Mouse (Mus musculus): ENCODE measurements around the gene Prima1. TPM values are rescaled to one million over a fixed set of nuclear protein-coding genes. Genes with fewer than 3 reads are reported as not detected.
A peak's percentile ranks its signal among the peaks of the same experiment; 100 is the strongest.

The Prima1 gene
- polyA plus RNA-seq (2014; fragmentation: Nextera tagmentation; extraction: Ambion mirVana) = 1.8 and 2.7 TPM in 2 replicates

- Histone ChIP-seq H3K4me2 (ENCODE audit: low read length) (peak within 1 kb of the TSS; percentile 73), H3K4me3 (ENCODE audit: low read depth, low read length) (peak within 1 kb of the TSS; percentile 58), H3K27ac (ENCODE audit: low read depth) (peak within 1 kb of the TSS; percentile 66), H3K27me3 (replicated peaks; ENCODE audit: control insufficient read depth, insufficient read depth, low read length) (peaks cover 28% of the 10 kb centered on the region), H3K4me1 (replicated peaks; ENCODE audit: control insufficient read depth, insufficient read depth, low read length) (no peaks in the 10 kb centered on the region; the same call in 1 of the 2 replicates), H3K9me3 (ENCODE audit: control insufficient read depth, low read length) (no peaks in the 10 kb centered on the region), H3K9ac (ENCODE audit: low read length) (peak within 1 kb of the TSS; percentile 64), H3K36me3 (ENCODE audit: control insufficient read depth, insufficient read depth, low read length) (no peaks in the 10 kb centered on the region)
- ATAC-seq (replicated peaks; ENCODE audit: low FRiP score, low TSS enrichment, low read depth) = peak; percentile 82
- DNase-seq (ENCODE audit: low spot score) = peak; percentile 84
- under 1% methylated on average over 50 of the region's 54 CpGs for WGBS
Measured at GRCm38 (mm10) chr12:103242083-103242581, at the start of gene Prima1. Prima1 (minus strand) TSS chr12:103242150.

DNA sequence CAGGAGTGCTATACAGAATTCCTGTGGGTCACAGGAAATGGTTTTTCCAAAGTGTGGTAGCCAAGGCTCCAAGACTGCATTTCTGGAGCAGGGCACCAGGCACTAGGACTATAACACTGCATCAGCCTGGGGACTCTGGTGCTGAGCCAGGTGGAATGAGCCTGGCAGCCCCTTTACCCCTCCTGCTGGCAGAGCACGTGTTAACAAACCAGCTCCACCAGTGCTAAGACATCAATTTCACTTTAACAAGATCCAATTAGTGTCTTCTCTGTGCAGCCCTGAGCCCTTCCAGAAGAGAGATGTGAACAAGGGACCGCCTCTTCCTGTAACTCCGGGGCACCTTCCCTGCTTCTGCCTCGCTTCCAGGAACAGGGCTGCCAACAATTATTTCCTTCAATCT is 45.3 kb upstream of the Prima1 start:
- ATAC-seq (replicated peaks; ENCODE audit: low FRiP score, low TSS enrichment, low read depth) = no peak
- WGBS = 63% methylated on average over 4 of the region's 4 CpGs

DNA sequence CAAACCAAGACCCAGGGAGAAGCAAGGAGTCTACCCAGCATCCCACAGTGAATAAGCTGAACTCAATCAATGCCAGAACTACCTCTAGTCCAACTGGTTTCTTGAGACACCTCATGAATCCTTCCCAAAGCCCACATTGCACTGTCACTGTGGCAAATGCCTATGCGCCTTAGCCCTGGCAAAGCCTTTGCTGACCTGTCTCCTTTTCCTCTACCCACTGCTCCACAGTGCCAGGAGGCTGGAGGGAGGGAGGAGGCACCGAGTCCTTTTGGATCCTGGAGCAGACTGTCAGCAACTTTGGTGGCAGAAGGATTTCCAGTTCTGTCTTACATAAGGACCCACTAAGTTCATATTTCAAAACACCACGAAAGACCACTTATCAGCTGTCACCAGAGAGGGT is 41.5 kb upstream of the Prima1 start:
- DNase-seq (ENCODE audit: low spot score) (no peak), ATAC-seq (replicated peaks; ENCODE audit: low FRiP score, low TSS enrichment, low read depth) (no peak)
- Histone ChIP-seq H3K4me2 (ENCODE audit: low read length) (no peak overlapping the region), H3K36me3 (ENCODE audit: control insufficient read depth, insufficient read depth, low read length) (no peaks in the 10 kb centered on the region), H3K27me3 (replicated peaks; ENCODE audit: control insufficient read depth, insufficient read depth, low read length) (no peaks in the 10 kb centered on the region), H3K4me3 (ENCODE audit: low read depth, low read length) (no peak overlapping the region), H3K27ac (ENCODE audit: low read depth) (no peak overlapping the region), H3K9me3 (ENCODE audit: control insufficient read depth, low read length) (peaks cover 1% of the 10 kb centered on the region; the same call in 1 of the 2 replicates), H3K9ac (ENCODE audit: low read length) (no peak overlapping the region), H3K4me1 (replicated peaks; ENCODE audit: control insufficient read depth, insufficient read depth, low read length) (no peaks in the 10 kb centered on the region)
- whole genome bisulfite sequencing = 90% methylated on average over 3 of the region's 3 CpGs

More for the DNA sequence above, 45.3 kb upstream of the Prima1 start:
- H3K4me1 ChIP-seq (replicated peaks; ENCODE audit: control insufficient read depth, insufficient read depth, low read length) = no peaks in the 10 kb centered on the region
- no peak for DNase-seq (ENCODE audit: low spot score)
- no peak overlapping the region for H3K4me2 ChIP-seq (ENCODE audit: low read length)
- H3K9ac ChIP-seq (ENCODE audit: low read length) = no peak overlapping the region
- H3K36me3 ChIP-seq (ENCODE audit: control insufficient read depth, insufficient read depth, low read length) = no peaks in the 10 kb centered on the region
- H3K27ac ChIP-seq (ENCODE audit: low read depth) = no peak overlapping the region
- H3K4me3 ChIP-seq (ENCODE audit: low read depth, low read length) = no peak overlapping the region
- no peaks in the 10 kb centered on the region for H3K9me3 ChIP-seq (ENCODE audit: control insufficient read depth, low read length)
- no peaks in the 10 kb centered on the region for H3K27me3 ChIP-seq (replicated peaks; ENCODE audit: control insufficient read depth, insufficient read depth, low read length)

GRCm38 (mm10) chr12:103282936-103283335 is 41.0 kb upstream of the Prima1 start:
- Histone ChIP-seq H3K9me3 (ENCODE audit: control insufficient read depth, low read length) (peaks cover 6% of the 10 kb centered on the region), H3K36me3 (ENCODE audit: control insufficient read depth, insufficient read depth, low read length) (no peaks in the 10 kb centered on the region), H3K9ac (ENCODE audit: low read length) (no peak overlapping the region), H3K4me2 (ENCODE audit: low read length) (no peak overlapping the region), H3K27me3 (replicated peaks; ENCODE audit: control insufficient read depth, insufficient read depth, low read length) (no peaks in the 10 kb centered on the region), H3K27ac (ENCODE audit: low read depth) (no peak overlapping the region), H3K4me1 (replicated peaks; ENCODE audit: control insufficient read depth, insufficient read depth, low read length) (no peaks in the 10 kb centered on the region), H3K4me3 (ENCODE audit: low read depth, low read length) (no peak overlapping the region)
- DNase-seq (ENCODE audit: low spot score) (no peak), ATAC-seq (replicated peaks; ENCODE audit: low FRiP score, low TSS enrichment, low read depth) (no peak)
- WGBS = 68% methylated on average over 6 of the region's 6 CpGs

DNA sequence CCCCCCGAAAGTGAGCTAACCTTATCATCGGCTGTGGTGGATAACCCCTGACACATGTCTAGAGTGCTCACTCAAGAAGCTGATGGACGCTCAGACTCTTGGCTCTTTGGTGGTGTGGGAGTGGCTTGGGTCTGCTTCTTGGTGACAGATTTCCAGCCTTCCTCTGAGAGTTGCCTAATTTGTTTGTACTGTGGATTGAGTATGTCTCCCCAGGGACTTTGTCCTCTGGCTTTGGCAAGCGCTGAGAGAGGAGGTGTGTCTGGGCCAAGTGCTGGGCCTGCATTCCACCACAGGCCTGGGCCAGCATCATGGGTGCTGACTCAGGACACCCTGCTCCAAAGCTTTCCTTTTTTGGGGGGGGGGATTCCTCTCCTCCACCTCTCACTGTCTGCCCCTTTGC is 40.0 kb upstream of the Prima1 start:
- Histone ChIP-seq H3K27me3 (replicated peaks; ENCODE audit: control insufficient read depth, insufficient read depth, low read length) (no peaks in the 10 kb centered on the region), H3K9me3 (ENCODE audit: control insufficient read depth, low read length) (peaks cover 7% of the 10 kb centered on the region), H3K9ac (ENCODE audit: low read length) (no peak overlapping the region), H3K36me3 (ENCODE audit: control insufficient read depth, insufficient read depth, low read length) (no peaks in the 10 kb centered on the region), H3K27ac (ENCODE audit: low read depth) (no peak overlapping the region), H3K4me3 (ENCODE audit: low read depth, low read length) (no peak overlapping the region), H3K4me2 (ENCODE audit: low read length) (no peak overlapping the region), H3K4me1 (replicated peaks; ENCODE audit: control insufficient read depth, insufficient read depth, low read length) (no peaks in the 10 kb centered on the region)
- WGBS = 37% methylated on average over 4 of the region's 4 CpGs
- DNase-seq (ENCODE audit: low spot score) (no peak), ATAC-seq (replicated peaks; ENCODE audit: low FRiP score, low TSS enrichment, low read depth) (peak; percentile 78)

DNA sequence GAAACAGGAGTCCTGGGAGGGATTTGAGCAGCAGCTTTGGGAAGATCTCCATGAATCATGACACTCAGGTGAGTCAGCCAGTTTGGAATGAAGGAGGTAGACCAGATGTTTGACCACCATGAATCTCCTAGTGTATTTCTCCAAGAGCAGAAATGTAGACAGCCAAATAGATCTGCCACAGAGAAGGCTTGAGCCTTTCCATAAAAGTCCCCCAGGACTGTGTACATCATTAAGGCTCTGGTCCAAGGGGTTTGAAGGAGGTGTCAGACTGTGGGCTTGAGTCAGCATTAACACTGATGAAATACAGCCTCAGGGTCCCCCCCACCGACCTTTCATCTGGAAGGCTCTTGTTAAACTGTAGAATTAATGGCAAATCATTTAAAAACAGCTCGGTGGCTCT is 39.5 kb upstream of the Prima1 start:
- Histone ChIP-seq H3K4me1 (replicated peaks; ENCODE audit: control insufficient read depth, insufficient read depth, low read length) (no peaks in the 10 kb centered on the region), H3K9ac (ENCODE audit: low read length) (no peak overlapping the region), H3K4me2 (ENCODE audit: low read length) (no peak overlapping the region), H3K4me3 (ENCODE audit: low read depth, low read length) (no peak overlapping the region), H3K9me3 (ENCODE audit: control insufficient read depth, low read length) (peaks cover 7% of the 10 kb centered on the region), H3K27me3 (replicated peaks; ENCODE audit: control insufficient read depth, insufficient read depth, low read length) (no peaks in the 10 kb centered on the region), H3K27ac (ENCODE audit: low read depth) (no peak overlapping the region), H3K36me3 (ENCODE audit: control insufficient read depth, insufficient read depth, low read length) (no peaks in the 10 kb centered on the region)
- DNase-seq (ENCODE audit: low spot score) (no peak), ATAC-seq (replicated peaks; ENCODE audit: low FRiP score, low TSS enrichment, low read depth) (no peak)
- WGBS = 38% methylated on average over 2 of the region's 2 CpGs

DNA sequence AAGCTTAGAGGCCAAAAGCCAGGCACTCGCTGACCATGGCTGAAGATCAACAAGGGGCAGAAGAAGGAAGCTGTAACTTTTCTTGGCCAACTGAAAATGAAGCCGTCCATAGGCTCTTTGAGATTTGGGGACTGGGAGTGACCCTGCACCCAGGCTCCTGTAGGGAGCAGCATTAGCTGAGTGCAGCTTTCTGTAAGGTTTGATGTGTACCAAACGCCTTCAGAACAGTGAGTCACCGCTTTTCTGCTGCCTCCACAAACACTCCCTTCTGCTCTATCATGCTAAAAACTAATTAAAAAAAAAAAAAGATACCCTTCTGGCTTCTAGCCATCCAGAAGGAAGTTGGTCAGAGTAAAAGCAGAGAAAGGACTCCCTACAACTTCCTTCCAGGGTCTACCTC is 34.5 kb upstream of the Prima1 start:
- DNase-seq (ENCODE audit: low spot score) (no peak), ATAC-seq (replicated peaks; ENCODE audit: low FRiP score, low TSS enrichment, low read depth) (no peak)
- no peaks in the 10 kb centered on the region for H3K27me3 ChIP-seq (replicated peaks; ENCODE audit: control insufficient read depth, insufficient read depth, low read length)
- 65% methylated on average over 4 of the region's 4 CpGs for WGBS
- no peaks in the 10 kb centered on the region for H3K4me1 ChIP-seq (replicated peaks; ENCODE audit: control insufficient read depth, insufficient read depth, low read length)
- H3K4me3 ChIP-seq (ENCODE audit: low read depth, low read length) = no peak overlapping the region
- no peaks in the 10 kb centered on the region for H3K36me3 ChIP-seq (ENCODE audit: control insufficient read depth, insufficient read depth, low read length)
- no peak overlapping the region for H3K4me2 ChIP-seq (ENCODE audit: low read length)
- peaks cover 7% of the 10 kb centered on the region for H3K9me3 ChIP-seq (ENCODE audit: control insufficient read depth, low read length)
- no peak overlapping the region for H3K27ac ChIP-seq (ENCODE audit: low read depth)
- H3K9ac ChIP-seq (ENCODE audit: low read length) = no peak overlapping the region

DNA sequence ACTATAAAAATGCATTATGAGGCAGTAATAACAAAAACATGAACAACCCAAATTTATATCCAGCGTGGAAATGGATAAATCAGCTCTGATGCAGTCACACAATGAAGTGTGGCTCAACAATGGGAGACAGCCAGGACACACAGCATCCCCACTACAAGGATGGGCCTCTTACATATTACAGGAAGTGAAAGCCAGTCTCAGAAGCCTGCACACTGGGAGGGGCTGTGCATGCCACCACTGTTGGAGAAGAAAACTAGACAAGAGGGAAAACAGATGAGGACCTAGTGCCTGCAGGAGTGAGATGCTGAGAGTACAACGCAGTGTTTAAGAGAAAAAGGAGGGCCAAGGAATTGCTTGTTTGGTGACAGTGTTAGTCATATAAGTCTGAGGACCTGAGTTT is 31.8 kb upstream of the Prima1 start:
- Histone ChIP-seq H3K36me3 (ENCODE audit: control insufficient read depth, insufficient read depth, low read length) (no peaks in the 10 kb centered on the region), H3K9me3 (ENCODE audit: control insufficient read depth, low read length) (peaks cover 7% of the 10 kb centered on the region), H3K27me3 (replicated peaks; ENCODE audit: control insufficient read depth, insufficient read depth, low read length) (no peaks in the 10 kb centered on the region), H3K4me3 (ENCODE audit: low read depth, low read length) (no peak overlapping the region), H3K4me2 (ENCODE audit: low read length) (no peak overlapping the region), H3K4me1 (replicated peaks; ENCODE audit: control insufficient read depth, insufficient read depth, low read length) (no peaks in the 10 kb centered on the region), H3K9ac (ENCODE audit: low read length) (no peak overlapping the region), H3K27ac (ENCODE audit: low read depth) (no peak overlapping the region)
- DNase-seq (ENCODE audit: low spot score) = no peak
- ATAC-seq (replicated peaks; ENCODE audit: low FRiP score, low TSS enrichment, low read depth) = no peak
- WGBS = 85% methylated on average over 2 of the region's 2 CpGs

GRCm38 (mm10) chr12:103273051-103273450 is 31.1 kb upstream of the Prima1 start:
- no peak overlapping the region for H3K27ac ChIP-seq (ENCODE audit: low read depth)
- no peak for DNase-seq (ENCODE audit: low spot score)
- no peaks in the 10 kb centered on the region for H3K4me1 ChIP-seq (replicated peaks; ENCODE audit: control insufficient read depth, insufficient read depth, low read length)
- no peak overlapping the region for H3K9ac ChIP-seq (ENCODE audit: low read length)
- ATAC-seq (replicated peaks; ENCODE audit: low FRiP score, low TSS enrichment, low read depth) = no peak
- no peaks in the 10 kb centered on the region for H3K36me3 ChIP-seq (ENCODE audit: control insufficient read depth, insufficient read depth, low read length)
- 55% methylated on average over 6 of the region's 6 CpGs for WGBS
- no peak overlapping the region for H3K4me2 ChIP-seq (ENCODE audit: low read length)
- peaks cover 3% of the 10 kb centered on the region for H3K9me3 ChIP-seq (ENCODE audit: control insufficient read depth, low read length)
- H3K27me3 ChIP-seq (replicated peaks; ENCODE audit: control insufficient read depth, insufficient read depth, low read length) = no peaks in the 10 kb centered on the region
- H3K4me3 ChIP-seq (ENCODE audit: low read depth, low read length) = no peak overlapping the region
